Mouse (Mus musculus): ENCODE results near the gene Acd.

The Acd gene

GRCm38 (mm10) chr8:105702001-105702401 is 1.1 kb upstream of the Acd start:
- DNase-seq (ENCODE audit: low spot score), result no peak

GRCm38 (mm10) chr8:105700566-105700965 is 336 bp downstream of the Acd start:
- no peak for DNase-seq (ENCODE audit: low spot score)

GRCm38 (mm10) chr8:105699488-105700215 is 1.2 kb downstream of the Acd start:
- no peak for DNase-seq (ENCODE audit: low spot score)

GRCm38 (mm10) chr8:105698734-105699133 is 2.2 kb downstream of the Acd start:
- no peak for DNase-seq (ENCODE audit: low spot score)

- DNase-seq (ENCODE audit: low spot score), result no peak
Observed at GRCm38 (mm10) chr8:105697196-105697780, 3.6 kb downstream of the Acd start.

- DNase-seq (ENCODE audit: low spot score), result no peak
Observed at GRCm38 (mm10) chr8:105695080-105695780, 5.7 kb downstream of the Acd start.

GRCm38 (mm10) chr8:105694051-105694799 is 6.7 kb downstream of the Acd start:
- no peak for DNase-seq (ENCODE audit: low spot score)

GRCm38 (mm10) chr8:105693648-105694047 is 7.3 kb downstream of the Acd start:
- DNase-seq (ENCODE audit: low spot score), result no peak

GRCm38 (mm10) chr8:105692449-105693182 is 8.3 kb downstream of the Acd start:
- DNase-seq (ENCODE audit: low spot score), result no peak

GRCm38 (mm10) chr8:105690978-105691377 is 9.9 kb downstream of the Acd start:
- DNase-seq (ENCODE audit: low spot score), result no peak

GRCm38 (mm10) chr8:105689983-105690360 is 10.9 kb downstream of the Acd start:
- DNase-seq (ENCODE audit: low spot score), result no peak

GRCm38 (mm10) chr8:105689256-105689982 is 11.5 kb downstream of the Acd start:
- DNase-seq (ENCODE audit: low spot score), result no peak

- no peak for DNase-seq (ENCODE audit: low spot score)
Observed at GRCm38 (mm10) chr8:105688242-105688752, 12.6 kb downstream of the Acd start.

GRCm38 (mm10) chr8:105687512-105687911 is 13.4 kb downstream of the Acd start:
- no peak for DNase-seq (ENCODE audit: low spot score)

GRCm38 (mm10) chr8:105686551-105686950 is 14.4 kb downstream of the Acd start:
- DNase-seq (ENCODE audit: low spot score), result no peak

- peak; percentile 69 for DNase-seq (ENCODE audit: low spot score)
Observed at GRCm38 (mm10) chr8:105685796-105686308, 15.1 kb downstream of the Acd start, which contains the start of gene Carmil2. Gene Carmil2, plus strand, starts transcription at chr8:105686274.

GRCm38 (mm10) chr8:105685325-105685724 is 15.6 kb downstream of the Acd start:
- no peak for DNase-seq (ENCODE audit: low spot score)

GRCm38 (mm10) chr8:105677891-105678290 is 23.0 kb downstream of the Acd start:
- DNase-seq (ENCODE audit: low spot score), result no peak

- no peak for DNase-seq (ENCODE audit: low spot score)
Observed at GRCm38 (mm10) chr8:105661167-105661566, 39.7 kb downstream of the Acd start.

GRCm38 (mm10) chr8:105657641-105658040 is 43.3 kb downstream of the Acd start:
- DNase-seq (ENCODE audit: low spot score), result no peak

GRCm38 (mm10) chr8:105648929-105649328 is 52.0 kb downstream of the Acd start:
- no peak for DNase-seq (ENCODE audit: low spot score)

Data from spleen, adult 12 weeks (tissue).